In the genomic region with DNA sequence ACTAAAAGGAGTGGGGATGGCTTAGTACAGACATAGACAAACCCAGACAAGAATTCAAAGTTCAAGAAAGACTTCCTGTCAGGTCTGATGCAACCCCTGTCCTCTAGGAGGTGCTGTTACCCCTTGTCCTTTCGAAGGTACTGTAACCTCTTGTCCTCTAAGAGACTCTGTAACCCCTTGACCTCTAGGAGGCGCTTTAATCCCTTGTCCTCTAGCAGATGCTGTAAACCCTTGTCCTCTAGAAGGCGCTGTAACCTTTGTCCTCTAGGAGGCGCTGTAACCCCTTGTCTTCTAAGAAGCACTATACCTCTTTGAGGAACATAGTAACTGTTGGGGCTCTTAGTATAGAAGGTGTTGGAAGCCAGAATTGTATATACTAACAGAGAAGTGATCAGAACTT, we compare ENCODE assay signal across 9 mouse cellular contexts. TPM values are rescaled to one million over a fixed set of nuclear protein-coding genes. Genes with fewer than 3 reads are reported as not detected.
A peak's percentile ranks its signal among the peaks of the same experiment; 100 is the strongest.
DNase-seq lines count a peak whose midpoint lies in the region; ATAC-seq and TF ChIP-seq lines count a peak whose summit lies in the region.
"Had no signal": no experiment of that assay in that cellular context is flagged by ENCODE, and none has a peak within 500 bp of the region (broad histone marks: within the 10 kb centered on the region; RNA-seq: fewer than 3 reads in every experiment).

No protein-coding gene starts in this region.

- TF ChIP-seq CTCF in cortical plate, adult 2 months (IDR thresholded peaks at IDR 0.05; ENCODE audit: extremely low read depth, insufficient read depth, low read length): peak; percentile 54
- TF ChIP-seq CTCF in left cerebral cortex, adult 2 months (IDR thresholded peaks at IDR 0.05): peak; percentile 63

- H3K9ac ChIP-seq in forebrain, embryonic 14.5 days (ENCODE audit: low read length): no peak overlapping the region
- H3K9ac ChIP-seq in forebrain, embryonic 12.5 days: no peak overlapping the region
- H3K9ac ChIP-seq: hindbrain, embryonic 15.5 days had no signal

- 39% methylated on average over 4 of the region's 4 CpGs for WGBS in forebrain, embryonic 14.5 days
- 40% methylated on average over 4 of the region's 4 CpGs for WGBS in forebrain, embryonic 12.5 days

- H3K27ac ChIP-seq in forebrain, embryonic 14.5 days (ENCODE audit: low read depth, low read length): no peak overlapping the region
- H3K27ac ChIP-seq in forebrain, embryonic 12.5 days: no peak overlapping the region
- no peak overlapping the region for H3K27ac ChIP-seq in cortical plate, adult 2 months (ENCODE audit: insufficient read depth, low read length)
- H3K27ac ChIP-seq in left cerebral cortex, adult 2 months: no peak overlapping the region
- H3K27ac ChIP-seq: hindbrain, embryonic 15.5 days had no signal

- no peaks in the 10 kb centered on the region for H3K9me3 ChIP-seq in forebrain, embryonic 14.5 days (replicated peaks; ENCODE audit: control insufficient read depth, low read length)
- H3K9me3 ChIP-seq in forebrain, embryonic 12.5 days: no peaks in the 10 kb centered on the region
- H3K9me3 ChIP-seq: hindbrain, embryonic 15.5 days had no signal

- H3K36me3 ChIP-seq in forebrain, embryonic 14.5 days (ENCODE audit: control insufficient read depth, insufficient read depth, low read length): no peaks in the 10 kb centered on the region
- no peaks in the 10 kb centered on the region for H3K36me3 ChIP-seq in forebrain, embryonic 12.5 days (replicated peaks)
- H3K36me3 ChIP-seq: hindbrain, embryonic 15.5 days had no signal

- no peaks in the 10 kb centered on the region for H3K4me1 ChIP-seq in forebrain, embryonic 14.5 days (ENCODE audit: control insufficient read depth, insufficient read depth, low read length)
- 0 out of 2 replicates have a peak, but pooled peaks cover 3% of the 10 kb centered on the region for H3K4me1 ChIP-seq in forebrain, embryonic 12.5 days
- H3K4me1 ChIP-seq in cortical plate, adult 2 months (ENCODE audit: control insufficient read depth, insufficient read depth, low read length): no peaks in the 10 kb centered on the region

- DNase-seq in forebrain, embryonic 14.5 days (ENCODE audit: low spot score): peak; percentile 73
- DNase-seq in right cerebral cortex, adult 18-20 months: peak; percentile 39
- no peak for DNase-seq in right cerebral cortex, postnatal 25 days
- peak in 1 of 2 experiments; percentile 44 for DNase-seq in left cerebral cortex, adult 2 months (ENCODE audit: extremely low spot score in 1 of 2, low spot score in 2 of 2)
- peak; percentile 60 to 75 for DNase-seq in natural killer cell, adult 2 months (ENCODE audit: low spot score in 2 of 2)
- DNase-seq in ovary, postnatal 36 days (ENCODE audit: low spot score): no peak

- no peak for TF ChIP-seq POLR2A in cortical plate, adult 2 months (IDR thresholded peaks at IDR 0.05; ENCODE audit: extremely low read depth, insufficient read depth, low read length)

- intact Hi-C loops in left cerebral cortex, adult 2 months (cut with DNase I): no loop called here

- H3K4me3 ChIP-seq in forebrain, embryonic 14.5 days (ENCODE audit: low read depth, low read length): no peak overlapping the region
- no peak overlapping the region for H3K4me3 ChIP-seq in forebrain, embryonic 12.5 days (replicated peaks)
- H3K4me3 ChIP-seq in cortical plate, adult 2 months (ENCODE audit: insufficient read depth, low read length): no peak overlapping the region
- no peak overlapping the region for H3K4me3 ChIP-seq in left cerebral cortex, adult 2 months
- H3K4me3 ChIP-seq: hindbrain, embryonic 15.5 days had no signal

- ATAC-seq in forebrain, embryonic 14.5 days: no peak
- no peak for ATAC-seq in forebrain, embryonic 12.5 days (ENCODE audit: low FRiP score)

- H3K27me3 ChIP-seq in forebrain, embryonic 14.5 days (replicated peaks; ENCODE audit: control insufficient read depth, insufficient read depth, low read length): no peaks in the 10 kb centered on the region
- peaks cover 33% of the 10 kb centered on the region for H3K27me3 ChIP-seq in forebrain, embryonic 12.5 days
- H3K27me3 ChIP-seq: hindbrain, embryonic 15.5 days had no signal

- H3K4me2 ChIP-seq in forebrain, embryonic 14.5 days (ENCODE audit: low read length): no peak overlapping the region
- H3K4me2 ChIP-seq in forebrain, embryonic 12.5 days: no peak overlapping the region
- H3K4me2 ChIP-seq: hindbrain, embryonic 15.5 days had no signal

RNA-seq across cellular contexts. Expression of a gene that starts 4.7 kb away (rescaled TPM):
- 10.5 and 11.2 TPM in 2 replicates for polyA plus RNA-seq in forebrain, embryonic 14.5 days (2014; fragmentation: Nextera tagmentation; extraction: Ambion mirVana)
- 4.7 and 4.8 TPM in 2 replicates for polyA plus RNA-seq in forebrain, embryonic 12.5 days (2016; fragmentation: Nextera tagmentation; extraction: Ambion mirVana)
- polyA plus RNA-seq in cortical plate, adult 2 months (2012; rRNA removed): 4.8 and 6.9 TPM in 2 replicates
- total RNA-seq in left cerebral cortex, adult 2 months (2021): 1 to 10 TPM; 9.0 to 9.3 TPM

RNA-seq across cellular contexts. Expression of a gene that starts 24.1 kb away (rescaled TPM):
- 42.1 and 47.5 TPM in 2 replicates for polyA plus RNA-seq in forebrain, embryonic 14.5 days (2014; fragmentation: Nextera tagmentation; extraction: Ambion mirVana)
- 43.4 and 45.1 TPM in 2 replicates for polyA plus RNA-seq in forebrain, embryonic 12.5 days (2016; fragmentation: Nextera tagmentation; extraction: Ambion mirVana)
- 54.4 and 62.2 TPM in 2 replicates for polyA plus RNA-seq in cortical plate, adult 2 months (2012; rRNA removed)
- total RNA-seq in left cerebral cortex, adult 2 months (2021): 10 to 100 TPM; 44.8 to 47.3 TPM

RNA-seq across cellular contexts. Expression of a gene that starts 55.7 kb away (rescaled TPM):
- 49.1 and 55.4 TPM in 2 replicates for polyA plus RNA-seq in forebrain, embryonic 14.5 days (2014; fragmentation: Nextera tagmentation; extraction: Ambion mirVana)
- polyA plus RNA-seq in forebrain, embryonic 12.5 days (2016; fragmentation: Nextera tagmentation; extraction: Ambion mirVana): 43.1 and 45.8 TPM in 2 replicates
- 64.9 and 65.0 TPM in 2 replicates for polyA plus RNA-seq in cortical plate, adult 2 months (2012; rRNA removed)
- total RNA-seq in left cerebral cortex, adult 2 months (2021): 10 to 100 TPM; 69.2 to 70.8 TPM

Comparison
In these comparisons a context has a peak if more than half of its experiments do, and no peak if none do; other contexts are left out.
1. DNase-seq: peak in forebrain, embryonic 14.5 days (single experiment), right cerebral cortex, adult 18-20 months (single experiment) and natural killer cell, adult 2 months (2 of 2); none in right cerebral cortex, postnatal 25 days (single experiment) and ovary, postnatal 36 days (single experiment).